28 mouse cellular contexts compared by ENCODE assay signal in the genomic region with DNA sequence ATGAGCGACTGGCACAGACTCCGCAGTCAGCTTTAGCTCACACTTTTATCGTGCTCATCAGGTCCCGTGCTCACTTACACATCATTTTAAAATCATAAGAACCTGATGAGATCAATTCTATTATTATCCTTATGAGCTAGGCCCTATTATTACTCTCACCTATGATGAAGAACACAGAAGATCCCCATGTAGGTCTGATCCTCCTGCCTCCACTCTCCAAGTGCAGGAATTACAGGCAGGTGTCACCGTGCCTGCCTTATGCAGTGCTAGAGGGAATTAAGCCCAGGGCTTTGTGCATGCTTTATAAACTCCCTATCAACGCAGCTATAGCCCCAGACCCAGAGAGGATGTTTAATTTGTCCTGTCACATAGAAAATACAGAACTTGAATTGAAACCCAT. TPM values are rescaled to one million over a fixed set of nuclear protein-coding genes. Genes with fewer than 3 reads are reported as not detected.
A peak's percentile ranks its signal among the peaks of the same experiment; 100 is the strongest.
DNase-seq lines count a peak whose midpoint lies in the region; ATAC-seq and TF ChIP-seq lines count a peak whose summit lies in the region.
"Had no signal": no experiment of that assay in that cellular context is flagged by ENCODE, and none has a peak within 500 bp of the region (broad histone marks: within the 10 kb centered on the region; RNA-seq: fewer than 3 reads in every experiment).

No protein-coding gene starts in this region.

- no peaks in the 10 kb centered on the region for H3K36me3 ChIP-seq in forebrain, postnatal 0 days (ENCODE audit: insufficient read depth)
- no peaks in the 10 kb centered on the region for H3K36me3 ChIP-seq in forebrain, embryonic 15.5 days
- H3K36me3 ChIP-seq in hindbrain, embryonic 16.5 days (ENCODE audit: control insufficient read depth, insufficient read depth, low read length): no peaks in the 10 kb centered on the region
- no peaks in the 10 kb centered on the region for H3K36me3 ChIP-seq in hindbrain, embryonic 10.5 days
- H3K36me3 ChIP-seq in liver, embryonic 15.5 days (replicated peaks): no peaks in the 10 kb centered on the region
- no peaks in the 10 kb centered on the region for H3K36me3 ChIP-seq in liver, embryonic 12.5 days
- H3K36me3 ChIP-seq: embryonic facial prominence, embryonic 13.5 days; embryonic facial prominence, embryonic 15.5 days; forebrain, embryonic 10.5 days; forebrain, embryonic 12.5 days; G1E had no signal

- H3K4me2 ChIP-seq in forebrain, postnatal 0 days (ENCODE audit: low read depth): no peak overlapping the region
- no peak overlapping the region for H3K4me2 ChIP-seq in forebrain, embryonic 15.5 days (replicated peaks)
- no peak overlapping the region for H3K4me2 ChIP-seq in hindbrain, embryonic 16.5 days (ENCODE audit: low read length)
- no peak overlapping the region for H3K4me2 ChIP-seq in liver, embryonic 15.5 days
- no peak overlapping the region for H3K4me2 ChIP-seq in liver, embryonic 12.5 days
- H3K4me2 ChIP-seq: embryonic facial prominence, embryonic 13.5 days; embryonic facial prominence, embryonic 15.5 days; forebrain, embryonic 12.5 days had no signal

- peak; percentile 55 for ATAC-seq in forebrain, postnatal 0 days
- no peak for ATAC-seq in forebrain, embryonic 15.5 days (replicated peaks)
- peak; percentile 58; the same call in 1 of the 2 replicates for ATAC-seq in hindbrain, embryonic 16.5 days
- no peak for ATAC-seq in liver, embryonic 15.5 days (ENCODE audit: insufficient read depth)
- no peak for ATAC-seq in liver, embryonic 12.5 days
- ATAC-seq: activated CD4-positive, CD25-positive, alpha-beta regulatory T cell, adult 4 months; CD4-positive, CD25-positive, alpha-beta regulatory T cell, adult 4 months; forebrain, embryonic 14.5 days; Patski had no signal

- no peak for DNase-seq in forebrain, postnatal 0 days
- no peak for DNase-seq in hindbrain, embryonic 10.5 days (ENCODE audit: low spot score)
- DNase-seq: adrenal gland, adult 8-10 months; adrenal gland, postnatal 14 days; adrenal gland, postnatal 36 days; B cell, adult 2 months; cerebellum, adult 11 months; cerebellum, adult 18-20 months; cerebellum, adult 8-10 months; cerebellum, adult 9-11 months; cerebellum, postnatal 14 days; cerebellum, postnatal 36 days; embryo, embryonic 11 days had no signal

- no peaks in the 10 kb centered on the region for H3K27me3 ChIP-seq in forebrain, postnatal 0 days (ENCODE audit: insufficient read depth, low read length)
- no peaks in the 10 kb centered on the region for H3K27me3 ChIP-seq in forebrain, embryonic 15.5 days
- H3K27me3 ChIP-seq in hindbrain, embryonic 16.5 days (replicated peaks; ENCODE audit: control insufficient read depth, insufficient read depth, low read length): no peaks in the 10 kb centered on the region
- H3K27me3 ChIP-seq in hindbrain, embryonic 10.5 days (ENCODE audit: insufficient read depth, poor library complexity, severe bottlenecking): no peaks in the 10 kb centered on the region
- no peaks in the 10 kb centered on the region for H3K27me3 ChIP-seq in liver, embryonic 15.5 days
- H3K27me3 ChIP-seq in liver, embryonic 12.5 days (replicated peaks): no peaks in the 10 kb centered on the region; the same call in 1 of the 2 replicates
- H3K27me3 ChIP-seq: CH12.LX; embryonic facial prominence, embryonic 13.5 days; embryonic facial prominence, embryonic 15.5 days; forebrain, embryonic 12.5 days; Patski had no signal

- WGBS in forebrain, postnatal 0 days: 87% methylated on average over 6 of the region's 6 CpGs
- 85% methylated on average over 6 of the region's 6 CpGs for WGBS in forebrain, embryonic 15.5 days
- 73% methylated on average over 6 of the region's 6 CpGs for WGBS in hindbrain, embryonic 16.5 days
- WGBS in hindbrain, embryonic 10.5 days: 89% methylated on average over 6 of the region's 6 CpGs
- 81% methylated on average over 6 of the region's 6 CpGs for WGBS in liver, embryonic 15.5 days (ENCODE audit: insufficient replicate concordance)
- WGBS in liver, embryonic 12.5 days (ENCODE audit: insufficient replicate concordance): 87% methylated on average over 6 of the region's 6 CpGs

- no peaks in the 10 kb centered on the region for H3K4me1 ChIP-seq in forebrain, postnatal 0 days (ENCODE audit: insufficient read depth)
- no peaks in the 10 kb centered on the region for H3K4me1 ChIP-seq in forebrain, embryonic 15.5 days
- no peaks in the 10 kb centered on the region for H3K4me1 ChIP-seq in hindbrain, embryonic 16.5 days (ENCODE audit: control insufficient read depth, insufficient read depth, low read depth, low read length)
- H3K4me1 ChIP-seq in hindbrain, embryonic 10.5 days (replicated peaks): no peaks in the 10 kb centered on the region
- peaks cover 31% of the 10 kb centered on the region for H3K4me1 ChIP-seq in liver, embryonic 15.5 days (replicated peaks)
- peaks cover 36% of the 10 kb centered on the region for H3K4me1 ChIP-seq in liver, embryonic 12.5 days
- H3K4me1 ChIP-seq: embryonic facial prominence, embryonic 13.5 days; embryonic facial prominence, embryonic 15.5 days; forebrain, embryonic 10.5 days; forebrain, embryonic 12.5 days had no signal

- no peak for TF ChIP-seq CTCF in forebrain, postnatal 0 days (IDR thresholded peaks at IDR 0.05; ENCODE audit: low read depth)

- no peak overlapping the region for H3K4me3 ChIP-seq in forebrain, postnatal 0 days (ENCODE audit: low read depth, low read length)
- no peak overlapping the region for H3K4me3 ChIP-seq in forebrain, embryonic 15.5 days
- no peak overlapping the region for H3K4me3 ChIP-seq in hindbrain, embryonic 16.5 days (ENCODE audit: low read length)
- H3K4me3 ChIP-seq in hindbrain, embryonic 10.5 days: no peak overlapping the region
- no peak overlapping the region for H3K4me3 ChIP-seq in liver, embryonic 15.5 days (replicated peaks)
- no peak overlapping the region for H3K4me3 ChIP-seq in liver, embryonic 12.5 days
- H3K4me3 ChIP-seq: embryonic facial prominence, embryonic 13.5 days; embryonic facial prominence, embryonic 15.5 days; erythroblast, embryonic 14.5 days; forebrain, embryonic 10.5 days; forebrain, embryonic 12.5 days had no signal

- H3K9ac ChIP-seq in forebrain, postnatal 0 days: no peak overlapping the region
- no peak overlapping the region for H3K9ac ChIP-seq in forebrain, embryonic 15.5 days (replicated peaks)
- no peak overlapping the region for H3K9ac ChIP-seq in hindbrain, embryonic 16.5 days (ENCODE audit: low read depth, low read length)
- no peak overlapping the region for H3K9ac ChIP-seq in liver, embryonic 15.5 days
- H3K9ac ChIP-seq in liver, embryonic 12.5 days: no peak overlapping the region
- H3K9ac ChIP-seq: embryonic facial prominence, embryonic 13.5 days; embryonic facial prominence, embryonic 15.5 days; forebrain, embryonic 12.5 days had no signal

- no peaks in the 10 kb centered on the region for H3K9me3 ChIP-seq in forebrain, postnatal 0 days (ENCODE audit: low read length)
- no peaks in the 10 kb centered on the region for H3K9me3 ChIP-seq in forebrain, embryonic 15.5 days
- no peaks in the 10 kb centered on the region for H3K9me3 ChIP-seq in hindbrain, embryonic 16.5 days (ENCODE audit: control insufficient read depth, low read length)
- H3K9me3 ChIP-seq in hindbrain, embryonic 10.5 days: no peaks in the 10 kb centered on the region
- no peaks in the 10 kb centered on the region for H3K9me3 ChIP-seq in liver, embryonic 15.5 days (replicated peaks)
- H3K9me3 ChIP-seq in liver, embryonic 12.5 days (replicated peaks): no peaks in the 10 kb centered on the region
- H3K9me3 ChIP-seq: embryonic facial prominence, embryonic 13.5 days; embryonic facial prominence, embryonic 15.5 days; forebrain, embryonic 10.5 days; forebrain, embryonic 12.5 days; G1E had no signal

- H3K27ac ChIP-seq in forebrain, postnatal 0 days (ENCODE audit: low read depth, low read length): no peak overlapping the region
- H3K27ac ChIP-seq in forebrain, embryonic 15.5 days (replicated peaks): no peak overlapping the region
- no peak overlapping the region for H3K27ac ChIP-seq in hindbrain, embryonic 16.5 days (ENCODE audit: low read depth, low read length)
- H3K27ac ChIP-seq in hindbrain, embryonic 10.5 days: no peak overlapping the region
- 0 out of 2 replicates have a peak overlapping the region, but pooled peaks have one; percentile 29 for H3K27ac ChIP-seq in liver, embryonic 15.5 days (replicated peaks)
- no peak overlapping the region for H3K27ac ChIP-seq in liver, embryonic 12.5 days
- H3K27ac ChIP-seq: embryonic facial prominence, embryonic 13.5 days; embryonic facial prominence, embryonic 15.5 days; forebrain, embryonic 10.5 days; forebrain, embryonic 12.5 days had no signal

RNA-seq across cellular contexts. Expression of a gene that starts 37.4 kb away (rescaled TPM):
- total RNA-seq in forebrain, postnatal 0 days (2014; rRNA removed): 50.5 and 61.2 TPM in 2 replicates
- 35.2 and 50.7 TPM in 2 replicates for polyA plus RNA-seq in forebrain, postnatal 0 days (2015; fragmentation: Nextera tagmentation; extraction: Ambion mirVana)
- polyA plus RNA-seq in forebrain, embryonic 15.5 days (2015; fragmentation: Nextera tagmentation; extraction: Ambion mirVana): 78.0 and 83.4 TPM in 2 replicates
- 69.8 and 69.9 TPM in 2 replicates for polyA plus RNA-seq in hindbrain, embryonic 16.5 days (2015; fragmentation: Nextera tagmentation; extraction: Ambion mirVana)
- 67.0 and 69.2 TPM in 2 replicates for polyA plus RNA-seq in hindbrain, embryonic 10.5 days (2016; fragmentation: Nextera tagmentation; extraction: Ambion mirVana)
- 33.7 and 33.8 TPM in 2 replicates for polyA plus RNA-seq in liver, embryonic 15.5 days (2015; fragmentation: Nextera tagmentation; extraction: Ambion mirVana)
- 55.3 and 56.0 TPM in 2 replicates for polyA plus RNA-seq in liver, embryonic 12.5 days (2016; fragmentation: Nextera tagmentation; extraction: Ambion mirVana)

Comparison
In these comparisons a context has a peak if more than half of its experiments do, and no peak if none do; other contexts are left out.
1. ATAC-seq: peak in forebrain, postnatal 0 days (single experiment) and hindbrain, embryonic 16.5 days (single experiment); none in forebrain, embryonic 15.5 days (single experiment), liver, embryonic 15.5 days (single experiment) and liver, embryonic 12.5 days (single experiment).